Mouse (Mus musculus) heart, postnatal 0 days (tissue): Measurements from ENCODE around the gene N4bp2l2. TPM values are rescaled to one million over a fixed set of nuclear protein-coding genes. Genes with fewer than 3 reads are reported as not detected.
"Not testable (repeated sequence)": the region's sequence is repeated elsewhere in the genome, so short reads cannot be mapped to it uniquely, and the experiment has no call there.

Experiments
- ATAC-seq: fragments of 200-750 bp; cut with Nextera tagmentation; 2 replicates; pipeline ENCODE4 v1.8.0; 2017; ENCODE audit warnings: low read depth, moderate number of reproducible peaks, moderate library complexity; ENCODE audit not compliant: insufficient read depth
- DNase-seq: peaks from one replicate; pipeline ENCODE4 v3.0.0-alpha.2; 2016; ENCODE audit warnings: low spot score
- H3K27ac ChIP-seq: fragments of 300-500 bp; sonication (generic); 2 replicates; pipeline ENCODE4 v1.5.1; 2014; ENCODE audit warnings: low read depth, mild to moderate bottlenecking
- H3K27me3 ChIP-seq: fragments of 300-500 bp; sonication (generic); 2 replicates; pipeline ENCODE4 v1.6.1; 2014; ENCODE audit warnings: low read length, mixed read lengths; ENCODE audit not compliant: control insufficient read depth, insufficient read depth
- H3K36me3 ChIP-seq: fragments of 300-500 bp; sonication (generic); replicated peaks from 2 replicates; pipeline ENCODE4 v1.6.1; 2014; ENCODE audit warnings: low read length, mixed read lengths; ENCODE audit not compliant: control insufficient read depth, insufficient read depth
- H3K4me1 ChIP-seq: fragments of 300-500 bp; sonication (generic); 2 replicates; pipeline ENCODE4 v1.6.1; 2014; ENCODE audit warnings: antibody characterized with exemption; ENCODE audit not compliant: control insufficient read depth, insufficient read depth
- H3K4me2 ChIP-seq: fragments of 300-500 bp; sonication (generic); 2 replicates; pipeline ENCODE4 v1.6.1; 2014; ENCODE audit warnings: low read depth, mild to moderate bottlenecking, low read length, moderate library complexity
- H3K4me3 ChIP-seq: fragments of 300-500 bp; sonication (generic); 2 replicates; pipeline ENCODE4 v1.5.1; 2014; ENCODE audit warnings: low read depth, low read length
- H3K9ac ChIP-seq: fragments of 300-500 bp; sonication (generic); replicated peaks from 2 replicates; pipeline ENCODE4 v1.6.1; 2014; ENCODE audit warnings: low read depth, low read length, mixed read lengths
- H3K9me3 ChIP-seq: fragments of 300-500 bp; sonication (generic); replicated peaks from 2 replicates; pipeline ENCODE4 v1.6.1; 2016; ENCODE audit warnings: low read length; ENCODE audit not compliant: control insufficient read depth
- CTCF ChIP-seq: IDR thresholded peaks from 2 replicates; pipeline ENCODE4 v1.5.1; 2016; ENCODE audit warnings: antibody characterized with exemption, control low read depth, low read depth
- EP300 ChIP-seq: IDR thresholded peaks from 2 replicates; pipeline ENCODE4 v1.6.1; 2016; ENCODE audit warnings: antibody characterized with exemption, low read depth
- WGBS: fragments of 180-500 bp; shearing (Covaris S2); extraction: QIAGEN DNeasy Blood & Tissue Kit; methylation state at CpG from one replicate; pipeline ENCODE4 v1.1.7; 2014; 5-methylcytosine and 5-hydroxymethylcytosine counted together
- polyA plus RNA-seq: library from polyadenylated mRNA; unstranded; fragments of >200 nt; fragmentation: Nextera tagmentation; extraction: Ambion mirVana; gene quantifications from 2 replicates; pipeline ENCODE4 v1.2.1, GENCODE M21; 2015
- total RNA-seq: library from RNA; depleted of rRNA; stranded (reverse); fragments of >200 nt; gene quantifications from 2 replicates; pipeline ENCODE4 v1.2.3, GENCODE M21; 2014; ENCODE audit warnings: low replicate concordance

Gene N4bp2l2
- total and polyA plus RNA-seq, 2 experiments from 2014 or later, result 24.0 to 54.3 TPM

GRCm38 (mm10) chr5:150693277-150693676, 27.3 kb upstream of the N4bp2l2 start:
- TF ChIP-seq EP300, result no peak
- no peak for TF ChIP-seq CTCF
- 49% methylated on average over 2 of the region's 2 CpGs for WGBS
- H3K4me1 ChIP-seq, result no peaks in the 10 kb centered on the region
- no peaks in the 10 kb centered on the region for H3K27me3 ChIP-seq
- no peaks in the 10 kb centered on the region for H3K9me3 ChIP-seq
- no peak overlapping the region for H3K27ac ChIP-seq
- DNase-seq (no peak), ATAC-seq (no peak)
- H3K36me3 ChIP-seq, result peaks cover 5% of the 10 kb centered on the region
- no peak overlapping the region for H3K9ac ChIP-seq
- H3K4me3 ChIP-seq, result no peak overlapping the region
- no peak overlapping the region for H3K4me2 ChIP-seq

GRCm38 (mm10) chr5:150690685-150691084, 24.7 kb upstream of the N4bp2l2 start:
- H3K4me1 ChIP-seq, result no peaks in the 10 kb centered on the region
- H3K36me3 ChIP-seq, result peaks cover 5% of the 10 kb centered on the region; the same call in 1 of the 2 replicates
- H3K27ac ChIP-seq, result no peak overlapping the region
- ATAC-seq, result no peak
- DNase-seq, result no peak
- no peak overlapping the region for H3K4me3 ChIP-seq
- no peak overlapping the region for H3K4me2 ChIP-seq
- H3K27me3 ChIP-seq, result no peaks in the 10 kb centered on the region
- H3K9me3 ChIP-seq, result no peaks in the 10 kb centered on the region
- no peak for TF ChIP-seq EP300
- no peak for TF ChIP-seq CTCF
- H3K9ac ChIP-seq, result no peak overlapping the region

GRCm38 (mm10) chr5:150682862-150683261, 16.9 kb upstream of the N4bp2l2 start:
- not testable (repeated sequence) for H3K9ac ChIP-seq, H3K4me1 ChIP-seq, H3K36me3 ChIP-seq, H3K9me3 ChIP-seq, H3K4me2 ChIP-seq, H3K27me3 ChIP-seq, H3K27ac ChIP-seq, ATAC-seq, DNase-seq, H3K4me3 ChIP-seq
- WGBS, result 90% methylated on average over 6 of the region's 6 CpGs

GRCm38 (mm10) chr5:150674866-150675265, 8.9 kb upstream of the N4bp2l2 start:
- 34% methylated on average over 6 of the region's 6 CpGs for WGBS
- H3K36me3 ChIP-seq, result no peaks in the 10 kb centered on the region
- H3K4me2 ChIP-seq, result peak overlapping the region; percentile 70
- peak overlapping the region; percentile 93 for H3K9ac ChIP-seq
- DNase-seq, result peak; percentile 18
- H3K27ac ChIP-seq, result no peak overlapping the region
- TF ChIP-seq CTCF, result no peak
- no peak for ATAC-seq
- H3K4me3 ChIP-seq, result peak overlapping the region; percentile 94
- no peaks in the 10 kb centered on the region for H3K9me3 ChIP-seq
- no peaks in the 10 kb centered on the region for H3K27me3 ChIP-seq
- H3K4me1 ChIP-seq, result no peaks in the 10 kb centered on the region

- TF ChIP-seq CTCF (no peak), EP300 (no peak)
- Histone ChIP-seq H3K27ac (peak overlapping the region; percentile 92), H3K36me3 (no peaks in the 10 kb centered on the region), H3K4me1 (no peaks in the 10 kb centered on the region), H3K9ac (peak overlapping the region; percentile 93), H3K9me3 (no peaks in the 10 kb centered on the region), H3K4me3 (peak overlapping the region; percentile 94), H3K27me3 (no peaks in the 10 kb centered on the region), H3K4me2 (peak overlapping the region; percentile 70)
- ATAC-seq (peak; percentile 45), DNase-seq (peak; percentile 39)
- under 1% methylated on average over 55 of the region's 91 CpGs for WGBS
These were observed 8.1 kb upstream of the N4bp2l2 start for GRCm38 (mm10) chr5:150673880-150674621.

GRCm38 (mm10) chr5:150673153-150673835, 7.3 kb upstream of the N4bp2l2 start, which contains the start of gene Pds5b:
Gene Pds5b (plus strand): TSS chr5:150673739.
- H3K4me3 ChIP-seq, result peak within 1 kb of the TSS; percentile 94
- DNase-seq (peak; percentile 97), ATAC-seq (peak; percentile 96)
- H3K4me2 ChIP-seq, result peak within 1 kb of the TSS; percentile 70
- H3K9me3 ChIP-seq, result no peaks in the 10 kb centered on the region
- H3K9ac ChIP-seq, result peak within 1 kb of the TSS; percentile 93
- WGBS, result 15% methylated on average over 43 of the region's 49 CpGs
- H3K36me3 ChIP-seq, result no peaks in the 10 kb centered on the region
- TF ChIP-seq EP300, result no peak
- TF ChIP-seq CTCF, result peak; percentile 83
- no peaks in the 10 kb centered on the region for H3K27me3 ChIP-seq
- no peaks in the 10 kb centered on the region for H3K4me1 ChIP-seq
- peak within 1 kb of the TSS; percentile 92 for H3K27ac ChIP-seq
